Mouse (Mus musculus) ES-Bruce4 (cell line): ENCODE data around the gene Lyst. TPM values are rescaled to one million over a fixed set of nuclear protein-coding genes. Genes with fewer than 3 reads are reported as not detected.

ENCODE experiments used
- H3K27ac ChIP-seq: 2 replicates; pipeline ENCODE4 v1.5.1; 2012; ENCODE audit warnings: low read length, inconsistent platforms; ENCODE audit not compliant: insufficient read depth
- H3K27me3 ChIP-seq: 2 replicates; pipeline ENCODE4 v1.6.1; 2012; ENCODE audit warnings: mild to moderate bottlenecking, low read length, inconsistent platforms; ENCODE audit not compliant: control insufficient read depth, poor library complexity, insufficient read depth, severe bottlenecking
- H3K36me3 ChIP-seq: 2 replicates; pipeline ENCODE4 v1.6.1; 2012; ENCODE audit warnings: inconsistent platforms, mild to moderate bottlenecking, low read length, moderate library complexity; ENCODE audit not compliant: control insufficient read depth, poor library complexity, insufficient read depth, severe bottlenecking
- H3K4me1 ChIP-seq: one replicate; pipeline ENCODE4 v1.8.1; 2011; ENCODE audit warnings: low read length; ENCODE audit not compliant: control insufficient read depth, insufficient read depth
- H3K4me3 ChIP-seq: 2 replicates; pipeline ENCODE4 v1.5.1; 2011; ENCODE audit warnings: low read depth, mild to moderate bottlenecking, low read length
- H3K9ac ChIP-seq: 2 replicates; pipeline ENCODE4 v1.6.1; 2012; ENCODE audit warnings: low read depth, mild to moderate bottlenecking, inconsistent platforms; ENCODE audit not compliant: poor library complexity, severe bottlenecking
- H3K9me3 ChIP-seq: replicated peaks from 2 replicates; pipeline ENCODE4 v1.6.1; 2012; ENCODE audit warnings: mild to moderate bottlenecking, low read length, inconsistent platforms; ENCODE audit not compliant: control insufficient read depth, poor library complexity, insufficient read depth, severe bottlenecking
- CTCF ChIP-seq: IDR thresholded peaks from one replicate; pipeline ENCODE4 v1.8.1; 2011; ENCODE audit warnings: low read depth, low read length
- EP300 ChIP-seq: IDR thresholded peaks from 2 replicates; pipeline ENCODE4 v1.6.1; 2011; ENCODE audit warnings: low read depth, low read length; ENCODE audit not compliant: insufficient read depth
- POLR2A ChIP-seq: IDR thresholded peaks from one replicate; pipeline ENCODE4 v1.8.1; 2011; ENCODE audit warnings: low read length; ENCODE audit not compliant: insufficient read depth
- polyA plus RNA-seq: library from polyadenylated mRNA; stranded (reverse); fragments of >200 nt; gene quantifications from 2 replicates; pipeline ENCODE4 v1.2.4, GENCODE M21; 2011; ENCODE audit warnings: low read depth; ENCODE audit not compliant: missing spikeins, insufficient read depth, insufficient read length

Lyst gene
- polyA plus RNA-seq, 1 experiment = 9.8 TPM

GRCm38 (mm10) chr13:13609655-13610054 is 19.5 kb downstream of the Lyst start:
- H3K27ac ChIP-seq = no peak overlapping the region
- H3K9me3 ChIP-seq = no peaks in the 10 kb centered on the region
- no peak overlapping the region for H3K9ac ChIP-seq
- no peak for TF ChIP-seq CTCF
- TF ChIP-seq POLR2A = no peak
- no peak for TF ChIP-seq EP300
- no peaks in the 10 kb centered on the region for H3K4me1 ChIP-seq
- H3K36me3 ChIP-seq = no peaks in the 10 kb centered on the region
- no peak overlapping the region for H3K4me3 ChIP-seq
- H3K27me3 ChIP-seq = no peaks in the 10 kb centered on the region

- no peaks in the 10 kb centered on the region for H3K36me3 ChIP-seq
- H3K9ac ChIP-seq = no peak overlapping the region
- H3K27me3 ChIP-seq = no peaks in the 10 kb centered on the region
- no peaks in the 10 kb centered on the region for H3K9me3 ChIP-seq
- no peak for TF ChIP-seq POLR2A
- TF ChIP-seq EP300 = no peak
- TF ChIP-seq CTCF = peak; percentile 27
- no peak overlapping the region for H3K27ac ChIP-seq
- H3K4me1 ChIP-seq = no peaks in the 10 kb centered on the region
- H3K4me3 ChIP-seq = no peak overlapping the region
These were observed 22.7 kb downstream of the Lyst start for GRCm38 (mm10) chr13:13612882-13613281.

GRCm38 (mm10) chr13:13614235-13614634 is 24.0 kb downstream of the Lyst start:
- Histone ChIP-seq H3K4me3 (no peak overlapping the region), H3K9me3 (no peaks in the 10 kb centered on the region), H3K27ac (no peak overlapping the region), H3K4me1 (no peaks in the 10 kb centered on the region), H3K9ac (no peak overlapping the region), H3K36me3 (no peaks in the 10 kb centered on the region), H3K27me3 (no peaks in the 10 kb centered on the region)
- no peak for TF ChIP-seq CTCF
- TF ChIP-seq POLR2A = no peak
- no peak for TF ChIP-seq EP300

DNA sequence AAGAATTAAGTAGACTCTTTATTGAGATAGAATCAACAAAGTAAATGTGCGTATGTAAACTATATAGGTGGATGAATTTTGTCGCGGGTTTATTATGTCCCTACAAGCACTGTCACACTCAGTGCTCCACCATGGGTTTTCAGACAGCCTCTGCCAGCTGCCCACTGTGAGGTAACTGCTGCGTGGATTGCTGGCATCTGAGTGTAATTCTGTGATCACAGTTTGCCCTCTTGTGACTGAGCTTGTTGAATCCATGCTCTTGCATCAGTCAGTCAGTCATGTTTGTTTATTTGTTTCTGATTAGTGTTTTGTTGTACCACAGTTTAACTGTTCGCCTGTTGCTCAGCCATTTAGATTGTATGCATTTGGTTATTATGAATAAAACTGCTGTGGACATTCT is 31.3 kb downstream of the Lyst start:
- no peak overlapping the region for H3K27ac ChIP-seq
- no peaks in the 10 kb centered on the region for H3K36me3 ChIP-seq
- no peak overlapping the region for H3K9ac ChIP-seq
- no peaks in the 10 kb centered on the region for H3K27me3 ChIP-seq
- no peak for TF ChIP-seq CTCF
- TF ChIP-seq POLR2A = no peak
- no peak for TF ChIP-seq EP300
- H3K9me3 ChIP-seq = no peaks in the 10 kb centered on the region
- no peak overlapping the region for H3K4me3 ChIP-seq
- H3K4me1 ChIP-seq = no peaks in the 10 kb centered on the region

DNA sequence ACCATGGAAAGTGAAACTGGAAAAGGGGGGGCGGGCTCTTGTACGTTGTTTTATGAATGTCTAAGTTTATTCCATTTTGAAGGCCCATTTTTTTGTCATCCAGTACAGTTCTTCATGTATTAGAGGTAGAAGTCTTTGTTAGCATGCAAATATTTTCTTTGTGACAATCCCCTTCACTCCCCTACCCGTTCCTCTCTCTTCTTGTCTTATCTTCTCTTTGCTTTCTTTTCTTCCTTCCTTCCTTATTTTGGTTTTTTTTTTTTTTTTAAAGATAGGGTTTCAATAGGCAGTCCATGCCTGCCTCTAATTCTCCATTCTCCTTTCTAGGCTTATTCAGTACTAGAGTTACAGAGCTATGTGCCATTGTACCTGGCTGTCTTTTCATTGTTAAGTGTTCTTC is 32.4 kb downstream of the Lyst start:
- no peaks in the 10 kb centered on the region for H3K9me3 ChIP-seq
- no peak overlapping the region for H3K9ac ChIP-seq
- no peaks in the 10 kb centered on the region for H3K4me1 ChIP-seq
- no peaks in the 10 kb centered on the region for H3K27me3 ChIP-seq
- H3K4me3 ChIP-seq = no peak overlapping the region
- TF ChIP-seq POLR2A (no peak), CTCF (no peak), EP300 (no peak)
- no peaks in the 10 kb centered on the region for H3K36me3 ChIP-seq
- H3K27ac ChIP-seq = no peak overlapping the region

GRCm38 (mm10) chr13:13633746-13634145 is 43.5 kb downstream of the Lyst start:
- Histone ChIP-seq H3K27me3 (no peaks in the 10 kb centered on the region), H3K36me3 (no peaks in the 10 kb centered on the region), H3K4me3 (no peak overlapping the region), H3K9ac (no peak overlapping the region), H3K9me3 (no peaks in the 10 kb centered on the region), H3K27ac (no peak overlapping the region), H3K4me1 (no peaks in the 10 kb centered on the region)
- TF ChIP-seq POLR2A = no peak
- TF ChIP-seq EP300 = no peak
- TF ChIP-seq CTCF = no peak
